Mouse (Mus musculus): ENCODE data around the gene Stra6.

- TF ChIP-seq CTCF (IDR thresholded peaks at IDR 0.05; ENCODE audit: low read depth, low read length) = no peak
- no peak for TF ChIP-seq GATA1 (IDR thresholded peaks at IDR 0.05; ENCODE audit: borderline replicate concordance, low read length)
- TF ChIP-seq POLR2AphosphoS5 (IDR thresholded peaks at IDR 0.05; ENCODE audit: insufficient replicate concordance, low read depth, low read length) = no peak
- no peak for TF ChIP-seq TAL1 (conservative IDR thresholded peaks at IDR 0.05; ENCODE audit: low read depth, low read length)
- no peak for TF ChIP-seq GATA2 (IDR thresholded peaks at IDR 0.05; ENCODE audit: borderline replicate concordance, low read depth, low read length)
Measured at GRCm38 (mm10) chr9:58145417-58145816, 81.8 kb downstream of the Stra6 start.

All from G1E (cell line).